Mouse (Mus musculus): Measurements from ENCODE around the gene Adamts15.

- TF ChIP-seq ZC3H11A (IDR thresholded peaks at IDR 0.05; ENCODE audit: borderline replicate concordance, low read depth, low read length) (no peak), MAFK (IDR thresholded peaks at IDR 0.05; ENCODE audit: insufficient read depth, low read depth, low read length) (no peak), ZNF384 (IDR thresholded peaks at IDR 0.05; ENCODE audit: low read depth, low read length) (no peak), HCFC1 (IDR thresholded peaks at IDR 0.05; ENCODE audit: borderline replicate concordance, insufficient read depth, low read length) (no peak)
Observed at GRCm38 (mm10) chr9:30896752-30897151, 25.5 kb downstream of the Adamts15 start.

Data from ES-E14 (cell line).